Mouse (Mus musculus): ENCODE measurements around the gene Vmn1r222.

- TF ChIP-seq EP300 (IDR thresholded peaks at IDR 0.05; ENCODE audit: low read depth) = no peak
- TF ChIP-seq CTCF (IDR thresholded peaks at IDR 0.05; ENCODE audit: low read depth) = no peak
Observed at GRCm38 (mm10) chr13:23187875-23188274, 47.9 kb downstream of the Vmn1r222 start, which contains the start of gene Vmn1r220.

Measured in liver, postnatal 0 days (tissue).